Comparison of ENCODE assay signal across 9 mouse cellular contexts in the genomic region with DNA sequence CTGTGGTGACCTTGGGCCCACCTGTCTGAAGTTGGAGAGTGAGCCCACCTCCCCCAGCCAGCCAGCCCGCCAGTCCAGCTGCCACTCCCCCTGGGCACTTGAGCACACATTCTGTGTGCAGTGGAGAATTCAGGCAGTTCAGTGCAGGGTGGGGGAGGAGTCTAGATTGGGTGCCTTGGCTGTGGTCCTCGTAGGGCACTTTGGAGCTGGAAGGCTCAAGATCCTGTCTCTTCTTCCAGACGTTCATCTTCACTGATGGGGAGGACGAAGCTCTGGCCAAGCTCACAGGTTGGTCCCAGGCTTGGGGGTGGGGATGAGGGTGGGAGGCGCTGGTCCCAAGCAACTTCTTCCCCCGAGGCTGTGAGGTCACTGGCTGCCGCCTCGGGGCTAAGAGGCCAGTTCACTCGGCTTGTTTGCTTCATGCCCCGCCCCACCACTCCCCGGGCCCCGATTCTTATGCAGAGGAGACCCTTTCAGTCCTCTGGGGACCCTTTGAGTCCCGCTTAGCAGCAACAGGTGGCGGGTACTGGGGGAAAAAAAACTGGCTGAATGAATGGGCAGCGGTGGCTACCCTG. TPM values are rescaled to one million over a fixed set of nuclear protein-coding genes. Genes with fewer than 3 reads are reported as not detected.
A peak's percentile ranks its signal among the peaks of the same experiment; 100 is the strongest.
DNase-seq lines count a peak whose midpoint lies in the region; ATAC-seq lines count a peak whose summit lies in the region.
"Had no signal": no experiment of that assay in that cellular context is flagged by ENCODE, and none has a peak within 500 bp of the region (broad histone marks: within the 10 kb centered on the region; RNA-seq: fewer than 3 reads in every experiment).

No protein-coding gene starts in this region.

- H3K9me3 ChIP-seq in heart, embryonic 12.5 days (replicated peaks), result no peaks in the 10 kb centered on the region
- H3K9me3 ChIP-seq in hindbrain, embryonic 13.5 days, result no peaks in the 10 kb centered on the region

- 32% methylated on average over 15 of the region's 15 CpGs for WGBS in heart, embryonic 12.5 days
- 7% methylated on average over 15 of the region's 15 CpGs for WGBS in hindbrain, embryonic 13.5 days

- no peaks in the 10 kb centered on the region for H3K36me3 ChIP-seq in heart, embryonic 12.5 days
- H3K36me3 ChIP-seq in hindbrain, embryonic 13.5 days, result peaks cover 18% of the 10 kb centered on the region

- H3K4me1 ChIP-seq in heart, embryonic 12.5 days (replicated peaks), result peaks cover 54% of the 10 kb centered on the region
- H3K4me1 ChIP-seq in hindbrain, embryonic 13.5 days (replicated peaks), result peaks cover 81% of the 10 kb centered on the region

- DNase-seq in heart, adult 9 months (ENCODE audit: low spot score in 2 of 2), result no peak
- peak; percentile 79 for DNase-seq in ZHBTc4 (ENCODE audit: low read depth, low spot score)
- DNase-seq in mesoderm, embryonic 11.5 days (ENCODE audit: low read depth, low spot score), result peak; percentile 68
- no peak for DNase-seq in cerebellum, postnatal 10 days
- DNase-seq in thymus, postnatal 25 days, result no peak
- no peak for DNase-seq in gastrocnemius, adult 18-20 months (ENCODE audit: low spot score)

- H3K27me3 ChIP-seq in heart, embryonic 12.5 days (replicated peaks), result peaks cover 60% of the 10 kb centered on the region
- peaks cover 34% of the 10 kb centered on the region for H3K27me3 ChIP-seq in hindbrain, embryonic 13.5 days

- peak overlapping the region; percentile 35 for H3K4me3 ChIP-seq in heart, embryonic 12.5 days
- peak overlapping the region; percentile 55 for H3K4me3 ChIP-seq in hindbrain, embryonic 13.5 days

- peak overlapping the region; percentile 57 for H3K9ac ChIP-seq in heart, embryonic 12.5 days
- H3K9ac ChIP-seq in hindbrain, embryonic 13.5 days, result peak overlapping the region; percentile 83

- H3K4me2 ChIP-seq in heart, embryonic 12.5 days, result peak overlapping the region; percentile 83
- H3K4me2 ChIP-seq in hindbrain, embryonic 13.5 days, result peak overlapping the region; percentile 86

- ATAC-seq in heart, embryonic 12.5 days (ENCODE audit: insufficient number of reproducible peaks, low FRiP score), result no peak
- peak; percentile 29; the same call in 1 of the 2 replicates for ATAC-seq in hindbrain, embryonic 13.5 days (ENCODE audit: low FRiP score)

- peak overlapping the region; percentile 35; the same call in 1 of the 2 replicates for H3K27ac ChIP-seq in heart, embryonic 12.5 days (ENCODE audit: poor library complexity, severe bottlenecking)
- H3K27ac ChIP-seq in hindbrain, embryonic 13.5 days, result peak overlapping the region; percentile 92

RNA-seq across cellular contexts. Expression of a gene that starts 4.6 kb away (rescaled TPM):
- polyA plus RNA-seq in heart, embryonic 12.5 days (2016; fragmentation: Nextera tagmentation; extraction: Ambion mirVana), result 2.9 and 4.3 TPM in 2 replicates
- 22.9 and 27.1 TPM in 2 replicates for polyA plus RNA-seq in hindbrain, embryonic 13.5 days (2015; fragmentation: Nextera tagmentation; extraction: Ambion mirVana)
- total RNA-seq in gastrocnemius, adult 18-20 months (2021), result 1 to 10 TPM; 3.3 to 3.5 TPM

RNA-seq across cellular contexts. Expression of a gene that starts 37.1 kb away (rescaled TPM):
- polyA plus RNA-seq in heart, embryonic 12.5 days (2016; fragmentation: Nextera tagmentation; extraction: Ambion mirVana), result 36.3 and 38.0 TPM in 2 replicates
- 65.3 and 67.4 TPM in 2 replicates for polyA plus RNA-seq in hindbrain, embryonic 13.5 days (2015; fragmentation: Nextera tagmentation; extraction: Ambion mirVana)
- total RNA-seq in gastrocnemius, adult 18-20 months (2021), result 1 to 10 TPM; 4.1 to 5.4 TPM

RNA-seq across cellular contexts. Expression of a gene that starts 46.8 kb away (rescaled TPM):
- polyA plus RNA-seq in heart, embryonic 12.5 days (2016; fragmentation: Nextera tagmentation; extraction: Ambion mirVana), result 0.31 TPM in 1 of 2 replicates, not detected in the other
- not detected in 2 replicates for polyA plus RNA-seq in hindbrain, embryonic 13.5 days (2015; fragmentation: Nextera tagmentation; extraction: Ambion mirVana)
- total RNA-seq in gastrocnemius, adult 18-20 months (2021), result not detected
- total RNA-seq: layer of hippocampus, adult 18-20 months had no signal

Comparison
In these comparisons a context has a peak if more than half of its experiments do, and no peak if none do; other contexts are left out.
1. DNase-seq: peak in ZHBTc4 (single experiment) and mesoderm, embryonic 11.5 days (single experiment); none in heart, adult 9 months (0 of 2), cerebellum, postnatal 10 days (0 of 2), thymus, postnatal 25 days (single experiment) and gastrocnemius, adult 18-20 months (single experiment).